Mouse (Mus musculus): ENCODE results near the gene Baiap2l2.
A peak's percentile ranks its signal among the peaks of the same experiment; 100 is the strongest.

The Baiap2l2 gene

DNA sequence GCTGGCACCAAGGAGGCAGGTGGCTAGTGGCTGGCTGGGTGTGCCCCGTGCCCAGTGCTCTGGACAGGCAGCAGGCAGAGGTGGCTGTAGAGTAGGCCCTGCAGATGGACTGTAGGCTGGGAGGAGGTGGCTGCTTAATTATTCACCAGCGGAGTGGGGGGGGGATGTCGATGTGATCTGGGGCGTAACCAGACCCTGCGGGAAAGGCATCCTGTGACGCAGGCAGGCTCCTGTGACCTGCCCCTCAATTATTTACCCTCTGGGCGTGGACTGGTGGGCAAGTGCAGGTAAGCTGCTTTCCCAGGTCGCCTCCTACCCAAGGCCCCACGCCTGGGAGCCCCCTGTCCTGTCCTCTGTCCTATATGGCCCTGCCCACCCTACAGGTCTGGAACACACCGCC lies at the start of gene Baiap2l2:
Gene Baiap2l2, minus strand, starts transcription at position 139 of the 400 bp plus-strand sequence.
- no peak for DNase-seq (ENCODE audit: low spot score)

DNA sequence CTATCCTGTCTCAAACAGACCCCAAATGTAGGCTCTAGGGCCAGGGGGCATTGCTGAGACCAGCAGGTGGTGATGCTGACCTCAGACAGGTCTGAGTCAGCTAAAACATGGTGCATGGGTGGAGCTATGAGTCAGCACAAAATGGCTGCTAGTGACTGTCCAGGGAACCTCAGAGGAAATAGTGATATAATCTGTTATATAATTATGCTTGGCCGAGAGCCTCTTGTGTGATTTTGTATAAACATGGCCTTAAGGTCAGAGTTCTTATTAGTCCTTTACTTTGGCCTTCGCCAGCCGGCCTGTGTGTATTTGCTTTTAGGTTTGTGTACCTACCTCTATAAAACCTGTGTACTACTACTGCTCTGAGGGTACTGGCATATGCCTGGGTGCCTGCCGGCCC lies 48.1 kb upstream of the Baiap2l2 start:
- DNase-seq (ENCODE audit: low spot score), result no peak

DNA sequence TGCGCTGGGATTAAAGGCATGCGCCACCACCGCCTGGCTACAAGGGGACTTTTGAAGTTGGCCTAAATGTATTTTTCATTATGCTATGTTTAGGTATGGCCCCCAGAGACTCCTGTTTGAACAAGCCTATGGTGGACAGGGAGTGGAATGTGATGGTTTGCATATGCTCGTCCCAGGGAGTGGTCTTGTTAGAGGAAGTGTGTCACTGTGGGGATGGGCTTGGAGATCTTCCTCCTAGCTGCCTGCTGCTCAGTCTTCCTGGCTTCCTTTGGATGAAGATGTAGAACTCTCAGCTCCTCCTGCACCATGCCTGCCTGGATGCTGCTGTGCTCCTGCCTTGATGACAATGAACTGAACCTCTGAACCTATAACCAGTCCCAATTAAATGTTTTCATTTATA lies 45.2 kb upstream of the Baiap2l2 start:
- DNase-seq (ENCODE audit: low spot score), result no peak

DNA sequence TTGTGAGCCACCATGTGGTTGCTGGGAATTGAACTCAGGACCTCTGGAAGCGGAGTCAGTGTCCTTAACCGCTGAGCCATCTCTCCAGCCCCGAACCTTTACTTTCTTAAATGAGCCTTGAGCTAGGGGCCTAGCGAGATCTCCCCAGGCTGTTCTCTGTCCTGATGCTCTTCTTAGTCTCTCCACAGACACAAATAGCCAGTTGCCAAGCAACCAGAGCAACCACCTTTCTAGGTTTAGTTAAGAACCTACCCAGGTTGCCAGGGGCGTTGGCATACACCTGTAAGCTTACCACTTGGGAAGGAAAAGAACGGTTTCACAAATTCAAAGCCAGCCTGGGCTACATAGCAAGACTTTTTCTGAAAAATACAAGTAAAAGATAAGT lies 44.6 kb upstream of the Baiap2l2 start:
- no peak for DNase-seq (ENCODE audit: low spot score)

DNA sequence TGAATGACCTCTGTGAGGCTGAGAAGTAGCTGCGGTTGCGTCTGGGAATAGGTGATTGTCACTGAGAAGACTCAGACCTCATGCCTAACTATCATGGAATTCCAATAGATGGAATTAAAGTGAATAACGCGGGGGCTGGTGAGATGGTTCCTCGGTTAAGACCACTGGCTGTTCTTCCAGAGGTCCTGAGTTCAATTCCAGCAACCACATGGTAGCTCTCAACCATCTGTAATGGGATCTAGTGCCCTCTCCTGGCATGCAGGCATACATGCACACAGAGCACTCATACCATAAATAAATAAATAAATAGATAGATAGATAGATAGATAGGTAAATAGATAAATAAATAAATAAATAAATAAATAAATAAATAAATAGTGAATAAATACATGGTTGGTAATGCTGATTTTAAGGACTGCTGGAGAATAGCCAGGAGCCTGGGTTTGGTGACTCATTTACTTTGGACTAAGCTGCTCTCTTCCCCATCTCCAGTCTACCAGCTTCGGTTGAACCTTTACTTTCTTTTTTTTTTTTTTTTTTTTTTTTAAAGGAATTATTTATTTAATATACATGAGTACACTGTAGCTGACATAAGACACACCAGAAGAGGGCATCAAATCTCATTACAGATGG lies 44.1 kb upstream of the Baiap2l2 start:
- no peak for DNase-seq (ENCODE audit: low spot score)

DNA sequence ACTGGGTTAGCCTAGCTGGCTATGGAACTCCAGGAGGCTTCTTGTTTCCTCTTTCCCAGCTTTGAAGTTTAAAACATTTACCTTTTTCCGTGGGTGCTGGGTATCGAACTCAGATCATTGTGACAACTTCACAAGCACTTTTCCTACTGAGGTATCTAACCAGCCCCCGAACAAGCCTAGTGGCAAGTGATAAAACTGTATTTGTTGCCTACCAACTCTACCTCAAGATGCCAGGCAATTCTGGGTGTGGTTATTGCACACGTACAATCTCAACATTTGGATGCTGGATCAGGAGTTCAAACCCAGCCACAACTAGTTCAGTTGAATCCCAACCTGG lies 43.6 kb upstream of the Baiap2l2 start:
- no peak for DNase-seq (ENCODE audit: low spot score)

DNA sequence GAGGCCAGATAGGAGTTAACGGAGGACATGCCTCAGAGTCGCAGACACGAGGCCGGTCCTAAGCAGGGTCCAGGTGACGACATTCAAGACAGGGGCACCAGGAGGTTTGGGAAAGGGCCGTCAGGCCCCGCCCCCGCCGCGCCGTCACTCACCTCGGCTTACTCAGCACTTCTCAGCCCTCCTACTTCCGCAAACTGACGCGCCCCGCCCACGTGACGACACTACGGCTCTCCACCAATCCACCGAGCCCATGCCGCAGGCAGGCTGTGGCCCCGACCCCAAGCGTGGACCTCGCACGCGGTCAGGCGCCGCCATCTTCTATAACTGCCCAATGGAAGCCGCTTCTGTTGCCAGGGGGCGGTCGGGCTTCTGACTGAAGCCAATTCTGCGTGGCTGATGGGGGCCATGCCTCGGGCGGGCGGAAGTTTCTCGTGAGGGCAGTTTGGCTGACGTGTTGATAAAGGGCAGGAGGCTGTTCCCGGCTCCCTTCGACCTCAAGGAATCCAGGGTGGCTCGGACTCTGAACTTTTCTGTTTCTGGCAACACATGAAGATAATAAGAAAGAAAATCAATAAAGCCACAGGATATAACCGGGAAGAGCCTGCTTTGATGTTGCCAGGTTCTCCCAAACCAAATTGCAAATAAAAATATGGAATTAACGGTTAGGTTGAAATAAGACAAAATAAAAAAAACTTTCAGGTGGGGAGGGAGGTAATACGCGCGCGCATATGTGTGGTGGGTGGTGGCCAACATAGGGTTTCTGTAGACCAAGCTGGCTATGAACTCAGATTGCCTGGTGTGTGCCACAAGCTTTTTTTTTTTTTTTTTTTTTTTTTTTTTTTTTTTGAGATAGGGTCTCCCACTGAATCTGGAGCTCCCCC lies 43.0 kb upstream of the Baiap2l2 start, which contains the start of gene Pla2g6:
Gene Pla2g6, minus strand, starts transcription at position 333 of the 881 bp plus-strand sequence.
- DNase-seq (ENCODE audit: low spot score), result peak; percentile 99

DNA sequence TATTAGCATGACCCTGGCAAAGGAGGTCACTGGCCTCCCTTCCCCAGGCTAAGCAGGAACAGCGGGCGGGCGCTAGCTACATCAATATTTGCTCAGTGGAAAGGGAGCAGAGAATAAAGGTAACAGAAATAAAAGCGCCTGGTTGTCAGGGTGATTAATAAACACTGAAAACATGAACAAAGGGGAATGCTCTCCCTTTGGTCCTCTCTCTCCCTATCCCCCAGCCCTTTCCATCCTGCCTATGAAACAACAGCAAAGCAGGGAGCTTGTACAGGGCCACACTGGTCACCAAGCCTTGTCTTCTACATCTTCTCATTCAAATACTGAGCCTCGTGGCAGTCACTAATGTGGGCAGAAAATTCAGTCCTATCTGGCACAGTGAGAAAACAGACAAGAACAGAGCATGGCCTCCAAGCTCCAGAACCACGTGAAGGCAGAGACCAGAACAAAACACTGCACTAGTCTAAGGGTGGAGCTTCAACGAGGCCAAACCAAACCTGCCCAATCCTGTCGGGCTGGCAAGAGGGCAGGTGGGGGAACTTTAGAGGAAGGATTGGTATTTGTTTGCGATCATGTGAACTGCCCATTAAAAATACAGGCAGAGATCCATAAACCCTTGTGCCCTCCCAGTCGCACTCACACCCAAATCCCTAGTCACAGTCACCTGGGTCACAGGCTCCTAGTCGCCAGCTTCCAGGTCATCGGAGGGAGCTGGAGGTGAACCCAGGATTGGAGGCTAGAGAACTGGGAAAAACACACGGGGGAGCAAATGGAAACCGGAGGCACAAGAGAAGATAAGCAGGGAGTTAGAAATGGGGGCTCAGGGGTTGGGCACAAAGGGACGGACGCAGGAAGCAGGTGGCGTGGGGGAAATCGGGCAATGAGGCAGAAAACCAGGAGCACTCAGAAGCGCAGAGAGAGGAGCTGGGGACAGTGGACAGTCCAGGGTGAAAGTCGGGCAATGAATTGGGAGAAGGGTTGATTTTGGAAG lies 41.9 kb upstream of the Baiap2l2 start:
- DNase-seq (ENCODE audit: low spot score), result no peak

DNA sequence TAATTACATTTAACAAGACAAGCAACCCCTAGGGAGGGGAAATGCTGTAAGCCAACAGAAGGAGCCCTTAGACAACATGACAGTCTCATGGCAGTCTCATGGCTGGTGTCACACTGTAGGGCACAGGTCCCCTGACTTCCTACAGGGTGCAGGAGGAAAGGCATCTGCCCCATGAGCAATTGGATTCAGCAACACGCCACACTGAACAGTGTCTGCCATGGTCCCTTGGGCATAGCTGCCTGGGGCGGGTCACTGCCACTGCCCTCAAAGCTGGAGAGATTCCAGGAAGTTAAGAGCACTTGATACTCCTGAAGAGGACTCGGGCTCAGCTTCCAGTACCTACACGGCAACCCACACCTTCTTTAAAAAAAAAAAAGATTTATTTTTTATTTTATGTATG lies 40.9 kb upstream of the Baiap2l2 start:
- DNase-seq (ENCODE audit: low spot score), result no peak

DNA sequence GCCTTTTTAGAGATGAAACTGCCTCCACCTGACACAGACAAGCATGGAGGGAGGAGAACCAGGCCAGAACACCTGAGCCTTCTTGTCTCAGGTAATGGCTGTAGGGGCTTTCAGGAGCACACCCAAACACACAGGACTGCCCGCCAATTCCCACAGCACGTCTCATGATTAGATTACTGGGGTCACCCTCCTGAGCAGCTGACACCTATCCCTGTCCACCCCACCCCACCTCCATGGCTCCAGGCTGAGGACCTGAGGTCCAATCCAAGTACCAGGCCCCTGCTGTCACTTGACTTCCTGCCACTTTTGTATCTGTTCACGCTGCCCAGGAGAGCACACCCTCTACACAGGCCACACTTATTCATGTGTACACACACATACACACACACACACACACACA lies 40.4 kb upstream of the Baiap2l2 start:
- DNase-seq (ENCODE audit: low spot score), result no peak

DNA sequence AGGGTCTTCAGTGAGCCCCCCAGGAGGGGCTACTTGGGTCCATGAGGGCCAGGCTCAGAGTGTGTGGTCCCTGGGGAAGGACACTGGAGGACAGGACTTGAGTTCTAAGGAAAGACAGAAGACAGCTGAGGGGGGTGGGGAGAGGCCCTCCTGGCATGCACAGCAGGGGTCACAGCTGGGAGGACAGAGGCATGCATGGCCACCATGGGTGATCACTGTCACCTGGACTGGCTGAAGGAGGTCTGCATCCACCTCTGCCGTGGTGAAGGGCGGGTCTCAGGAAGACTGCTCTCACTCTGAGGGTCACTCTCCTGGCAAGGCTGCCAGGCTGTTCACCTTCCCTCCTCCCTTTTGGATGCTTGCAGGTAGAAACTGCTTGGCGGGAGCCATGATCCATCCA lies 39.0 kb upstream of the Baiap2l2 start:
- no peak for DNase-seq (ENCODE audit: low spot score)

DNA sequence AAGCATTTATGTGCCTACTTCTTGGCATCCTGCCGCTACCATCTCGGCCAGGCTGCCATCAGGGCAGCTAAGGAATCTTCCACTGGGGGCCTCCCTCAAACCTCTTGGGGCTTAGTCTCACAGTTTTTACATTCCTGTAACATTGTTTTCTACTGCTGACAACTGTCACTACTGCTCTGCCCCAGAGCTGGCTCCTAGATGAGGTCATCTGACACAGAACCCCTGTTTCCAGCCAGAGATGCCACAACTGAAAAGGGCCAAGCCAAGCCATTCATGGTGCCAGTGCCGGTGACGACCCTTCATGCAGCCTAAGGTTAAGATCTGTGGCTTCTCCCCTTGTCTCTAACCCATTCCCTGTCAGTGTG lies 38.4 kb upstream of the Baiap2l2 start:
- DNase-seq (ENCODE audit: low spot score), result no peak

DNA sequence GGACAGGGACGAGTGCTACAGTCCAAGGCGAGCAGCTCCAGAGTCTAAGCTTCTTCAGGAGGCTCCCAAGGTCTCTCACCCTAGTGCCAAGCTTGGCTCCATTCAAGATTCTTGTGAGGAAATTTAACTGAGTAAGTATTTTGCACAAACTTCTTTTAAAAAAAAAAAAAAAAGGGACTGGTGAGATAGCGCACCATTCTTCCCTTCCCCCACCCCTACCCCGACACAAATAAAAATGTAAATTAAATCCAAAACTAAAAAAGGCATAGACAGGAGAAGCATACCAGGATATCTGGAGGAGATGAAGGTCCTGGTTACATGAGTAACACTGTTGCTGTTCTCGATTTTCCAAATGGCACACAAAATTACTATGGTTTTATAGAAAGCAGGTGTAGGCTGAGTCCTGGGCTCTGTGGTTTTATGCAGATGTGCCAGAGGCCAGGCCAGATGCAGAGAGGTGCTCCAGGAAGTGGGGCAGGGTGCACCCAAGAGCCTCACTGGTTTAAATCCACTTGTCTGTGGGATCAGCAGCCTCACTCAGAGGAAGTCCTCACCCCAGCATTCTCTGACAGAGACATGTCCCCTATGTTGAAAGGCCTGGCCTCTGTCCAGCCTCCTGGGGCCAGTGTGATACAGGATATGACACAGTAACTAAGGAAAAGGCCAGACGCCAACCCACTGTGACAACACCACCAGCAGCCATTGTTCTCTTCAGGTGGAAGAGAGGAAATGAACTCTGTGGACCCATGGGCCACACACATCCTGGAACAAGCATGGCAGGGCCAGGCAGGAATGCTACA lies 37.9 kb upstream of the Baiap2l2 start:
- peak; percentile 64 for DNase-seq (ENCODE audit: low spot score)

DNA sequence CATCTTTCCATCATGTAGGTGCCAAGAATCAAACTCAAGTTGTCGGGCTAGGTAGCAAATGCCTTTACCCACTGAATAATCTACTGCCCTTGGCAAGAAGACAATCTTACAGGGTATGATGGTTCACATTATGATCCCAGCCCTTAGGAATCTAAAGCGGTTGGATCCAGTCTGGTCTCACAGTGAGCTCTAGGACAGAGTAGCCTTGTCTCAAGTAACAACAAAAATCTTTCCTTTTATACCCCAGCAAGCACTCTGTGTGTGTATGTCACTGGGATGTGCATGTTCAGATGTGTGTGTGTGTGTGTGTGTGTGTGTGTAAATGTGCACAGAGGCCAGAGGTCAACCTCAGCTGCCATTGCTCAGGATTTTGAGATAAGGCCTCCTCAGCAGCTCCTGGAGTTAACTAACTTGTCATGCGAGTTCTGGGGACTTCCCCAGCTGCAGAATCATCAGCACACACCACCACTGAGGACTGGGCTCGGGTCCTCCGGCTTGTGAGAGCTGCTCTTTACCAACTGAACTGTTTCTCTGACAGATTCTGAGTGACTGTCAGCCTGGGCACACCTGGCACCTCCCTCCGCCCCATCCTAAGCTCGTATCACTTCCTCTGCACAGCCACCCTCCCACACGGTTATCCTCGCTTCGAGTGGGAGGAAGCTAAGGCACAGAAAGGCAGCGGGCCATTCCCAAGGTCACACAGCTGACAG lies 37.1 kb upstream of the Baiap2l2 start:
- peak; percentile 60 for DNase-seq (ENCODE audit: low spot score)

DNA sequence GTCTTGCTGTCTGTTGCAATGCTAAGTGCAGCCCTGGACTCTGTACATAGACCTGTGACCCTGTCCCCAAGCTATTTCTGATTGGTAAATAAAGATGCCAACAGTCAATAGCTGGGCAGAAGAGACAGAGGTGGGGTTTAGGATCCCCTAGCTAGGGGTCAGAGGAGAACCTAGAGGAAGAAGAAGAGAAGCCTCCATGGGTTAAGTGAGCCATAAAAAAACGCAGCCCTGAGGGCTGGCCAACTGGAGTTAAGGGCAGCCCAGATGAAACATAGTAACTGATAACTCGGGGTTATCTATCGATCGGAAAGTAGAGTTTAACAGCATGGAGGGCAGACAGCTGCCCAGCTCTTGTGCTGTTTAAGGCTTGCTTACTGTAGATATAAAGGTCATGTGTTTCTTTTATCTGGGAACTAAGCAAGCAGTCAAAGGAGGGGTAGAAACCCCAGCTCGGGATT lies 36.4 kb upstream of the Baiap2l2 start:
- no peak for DNase-seq (ENCODE audit: low spot score)

DNA sequence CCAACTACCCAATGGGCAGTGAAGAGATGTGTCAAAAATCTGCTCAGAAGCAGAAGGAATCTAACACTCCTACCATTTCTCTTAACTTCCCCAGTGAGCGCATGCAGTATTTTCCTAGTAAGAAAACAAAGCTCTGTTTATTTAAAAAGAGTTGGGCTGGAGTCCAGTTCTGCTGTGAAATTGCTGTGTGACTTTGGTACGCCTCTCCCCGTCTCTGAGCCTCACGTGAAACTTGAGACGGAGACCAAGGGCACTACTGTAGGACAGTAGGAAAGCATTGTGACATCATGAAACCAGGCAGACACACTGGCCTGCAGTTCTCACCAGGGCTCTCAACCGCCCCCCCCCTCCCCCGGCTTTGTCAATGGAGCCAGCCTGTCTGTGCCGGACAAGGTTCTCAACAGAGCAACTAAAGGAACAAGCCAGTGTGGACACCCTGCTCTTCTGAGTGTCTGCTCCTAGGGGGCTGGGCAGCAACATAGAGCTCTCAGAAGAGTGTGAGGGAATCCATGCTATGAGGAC lies 28.6 kb upstream of the Baiap2l2 start:
- DNase-seq (ENCODE audit: low spot score), result no peak

DNA sequence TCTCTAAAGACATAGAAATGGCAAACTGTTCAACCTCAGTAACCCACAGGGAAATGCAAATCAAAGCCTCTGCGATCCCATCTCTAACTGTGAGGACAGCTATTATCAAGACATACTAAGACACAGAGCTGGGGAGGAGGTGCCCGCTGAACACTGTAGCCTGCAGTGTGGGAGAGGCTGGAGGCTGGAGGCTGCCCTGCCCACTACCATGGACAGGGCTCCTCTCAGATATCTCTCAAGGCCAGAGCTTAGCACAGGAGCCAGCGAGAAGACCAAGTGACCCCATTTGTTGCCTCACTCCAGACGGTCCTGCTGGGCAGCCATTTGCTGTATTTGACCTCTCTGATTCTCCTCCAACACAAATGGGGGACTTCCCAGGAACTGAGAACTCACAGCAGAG lies 22.5 kb upstream of the Baiap2l2 start:
- DNase-seq (ENCODE audit: low spot score), result peak; percentile 63

DNA sequence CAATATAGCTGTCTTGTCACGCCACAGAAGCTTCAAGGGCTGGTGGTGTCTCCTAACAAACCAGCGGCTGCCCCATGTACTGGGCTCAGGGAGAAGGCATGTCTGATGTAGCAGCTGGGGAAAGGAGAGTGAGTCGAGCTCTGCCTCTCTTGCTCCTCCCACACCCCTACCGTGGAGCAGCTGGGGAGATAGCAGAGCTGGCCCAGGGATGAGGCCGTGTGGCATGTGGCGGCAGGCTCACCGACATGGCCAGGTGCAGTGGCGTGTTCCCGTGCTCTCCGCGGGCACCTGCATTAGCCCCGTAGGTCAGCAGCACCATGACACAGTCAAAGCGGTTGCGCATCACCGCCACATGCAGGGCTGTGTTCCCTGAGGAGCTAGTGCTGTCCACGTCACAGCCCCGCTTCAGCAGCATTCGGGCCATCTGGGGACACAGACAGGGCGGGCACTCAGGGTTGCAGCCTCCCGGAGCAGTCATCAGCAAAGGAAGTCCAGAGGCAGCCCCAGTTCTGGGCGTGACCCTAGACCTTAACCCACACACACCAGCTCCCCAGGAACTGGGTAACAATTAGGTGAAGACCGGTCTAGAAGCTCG lies 20.8 kb upstream of the Baiap2l2 start:
- no peak for DNase-seq (ENCODE audit: low spot score)

DNA sequence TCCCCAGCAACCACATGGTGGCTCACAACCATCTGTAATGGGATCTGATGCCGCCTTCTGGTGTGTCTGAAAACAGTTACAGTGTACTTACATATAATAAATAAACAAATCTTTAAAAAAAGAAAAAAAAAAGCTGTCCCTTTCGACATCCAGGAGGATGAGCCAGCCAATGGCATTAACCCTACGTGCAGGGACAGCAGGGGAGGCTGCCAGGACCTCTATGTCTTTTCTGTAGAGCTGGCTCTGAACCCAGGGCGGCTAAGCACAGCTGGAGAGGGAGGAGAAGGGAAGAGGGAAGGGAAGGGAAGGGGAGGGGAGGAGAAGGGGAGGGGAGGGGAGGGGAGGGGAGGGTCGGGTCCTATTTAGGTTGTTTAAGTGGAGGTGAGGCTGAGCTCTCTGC lies 19.5 kb upstream of the Baiap2l2 start:
- DNase-seq (ENCODE audit: low spot score), result no peak

DNA sequence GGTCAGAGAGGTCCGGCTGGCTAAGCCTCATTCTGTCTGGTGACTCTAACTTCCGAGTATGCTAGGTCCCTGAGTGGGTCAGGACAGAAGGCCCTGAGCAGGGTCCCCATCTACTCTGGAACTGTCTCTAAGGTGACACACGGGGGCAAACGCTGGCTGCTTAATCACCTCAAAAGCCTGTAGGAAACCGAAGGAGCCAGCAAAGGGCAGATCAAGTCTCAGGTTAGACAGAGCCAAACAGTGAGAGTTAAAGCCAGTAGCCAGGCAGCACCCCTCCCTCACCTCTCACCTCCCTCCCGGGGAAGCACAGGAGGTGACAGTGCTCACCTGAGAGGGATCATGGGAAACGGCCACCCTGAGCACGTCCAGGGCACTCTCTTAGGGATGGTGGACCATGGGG lies 18.4 kb upstream of the Baiap2l2 start:
- DNase-seq (ENCODE audit: low spot score), result no peak

Measured in testis, postnatal 10 days (tissue).